Mouse (Mus musculus) heart, adult 2 months (tissue): ENCODE data around the gene Nrxn2. TPM values are rescaled to one million over a fixed set of nuclear protein-coding genes. Genes with fewer than 3 reads are reported as not detected.

Experiments used
- DNase-seq, 2 experiments: peaks; one replicate each; pipeline ENCODE4 v3.0.0; 2021
- H3K27ac ChIP-seq: fragments of 200-600 bp; 2 replicates; pipeline ENCODE4 v1.8.1; 2022
- H3K27me3 ChIP-seq: fragments of 200-500 bp; 2 replicates; pipeline ENCODE4 v1.6.1; 2012; ENCODE audit warnings: mild to moderate bottlenecking, low read length, inconsistent platforms, mixed read lengths; ENCODE audit not compliant: control insufficient read depth, insufficient read depth
- H3K36me3 ChIP-seq: fragments of 200-500 bp; 2 replicates; pipeline ENCODE4 v1.6.1; 2012; ENCODE audit warnings: low read length, inconsistent platforms; ENCODE audit not compliant: control insufficient read depth, insufficient read depth
- H3K4me1 ChIP-seq: fragments of 200-500 bp; 2 replicates; pipeline ENCODE4 v1.6.1; 2011; ENCODE audit warnings: low read length; ENCODE audit not compliant: control insufficient read depth, insufficient read depth
- H3K4me3 ChIP-seq: fragments of 200-600 bp; 2 replicates; pipeline ENCODE4 v1.8.1; 2022
- H3K79me2 ChIP-seq: fragments of 200-500 bp; replicated peaks from 2 replicates; pipeline ENCODE4 v1.6.1; 2012; ENCODE audit warnings: mild to moderate bottlenecking, inconsistent platforms, low read length, moderate library complexity, mixed read lengths; ENCODE audit not compliant: control insufficient read depth, insufficient read depth
- H3K9ac ChIP-seq: fragments of 200-500 bp; 2 replicates; pipeline ENCODE4 v1.6.1; 2012; ENCODE audit warnings: low read depth, mild to moderate bottlenecking, control low read depth, inconsistent platforms, low read length, mixed read lengths
- CTCF ChIP-seq: fragments of 200-600 bp; IDR thresholded peaks from 2 replicates; pipeline ENCODE4 v1.8.1; 2022; ENCODE audit warnings: antibody characterized with exemption, mild to moderate bottlenecking, moderate library complexity
- EP300 ChIP-seq: fragments of 200-500 bp; IDR thresholded peaks from 2 replicates; pipeline ENCODE4 v1.6.1; 2011; ENCODE audit warnings: low read depth, low read length, control low read depth; ENCODE audit not compliant: insufficient read depth
- POLR2A ChIP-seq: fragments of 200-500 bp; IDR thresholded peaks from 2 replicates; pipeline ENCODE4 v1.6.1; 2011; ENCODE audit warnings: mild to moderate bottlenecking, low read depth, low read length, control low read depth; ENCODE audit not compliant: insufficient read depth
- WGBS: fragments of 180-500 bp; shearing (Covaris S2); methylation state at CpG from one replicate; pipeline ENCODE4 v1.1.7; 2018; 5-methylcytosine and 5-hydroxymethylcytosine counted together
- intact Hi-C: fragments of 180-260 bp; cut with DNase I; formaldehyde crosslinking; loops from one replicate; pipeline ENCODE4 v1.15.1; 2025
- polyA plus RNA-seq: library from polyadenylated mRNA; depleted of rRNA; stranded (reverse); fragments of >200 nt; gene quantifications from 2 replicates; pipeline ENCODE4 v1.2.3, GENCODE M21; 2012
- total RNA-seq, 2 experiments: library from RNA; stranded (reverse); gene quantifications; 2 replicates each; pipeline ENCODE4 v1.2.3; 2021

Gene Nrxn2
- total and polyA plus RNA-seq, 3 experiments = 3.4 to 5.2 (median 4.5) TPM

DNA sequence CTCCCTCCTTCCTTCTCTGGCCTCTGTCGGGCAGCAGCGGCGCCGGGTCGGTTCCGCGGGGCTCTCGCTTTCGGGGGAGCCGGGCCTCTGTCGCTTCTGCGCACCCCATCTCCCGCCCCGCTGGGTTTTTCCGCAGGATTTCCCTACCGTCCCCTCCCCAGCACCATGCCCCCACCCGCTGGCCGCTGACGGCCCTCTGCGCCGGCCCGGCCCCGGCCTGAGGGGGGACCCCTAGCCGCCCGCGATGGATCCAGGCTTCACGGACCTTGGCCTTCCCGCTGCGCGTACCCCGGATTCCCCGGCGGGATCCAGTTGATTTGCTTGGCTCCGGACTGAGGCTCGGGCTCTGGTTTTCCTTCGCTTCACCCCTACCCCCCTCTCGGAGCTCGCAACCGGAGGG is 79.3 kb downstream of the Nrxn2 start:
- intact Hi-C loops = loop anchor here (2.0 kb wide), 1 partner anchor 55 kb away; no protein-coding TSS in a partner anchor
- no peaks in the 10 kb centered on the region for H3K36me3 ChIP-seq
- WGBS = under 1% methylated on average over 39 of the region's 39 CpGs

DNA sequence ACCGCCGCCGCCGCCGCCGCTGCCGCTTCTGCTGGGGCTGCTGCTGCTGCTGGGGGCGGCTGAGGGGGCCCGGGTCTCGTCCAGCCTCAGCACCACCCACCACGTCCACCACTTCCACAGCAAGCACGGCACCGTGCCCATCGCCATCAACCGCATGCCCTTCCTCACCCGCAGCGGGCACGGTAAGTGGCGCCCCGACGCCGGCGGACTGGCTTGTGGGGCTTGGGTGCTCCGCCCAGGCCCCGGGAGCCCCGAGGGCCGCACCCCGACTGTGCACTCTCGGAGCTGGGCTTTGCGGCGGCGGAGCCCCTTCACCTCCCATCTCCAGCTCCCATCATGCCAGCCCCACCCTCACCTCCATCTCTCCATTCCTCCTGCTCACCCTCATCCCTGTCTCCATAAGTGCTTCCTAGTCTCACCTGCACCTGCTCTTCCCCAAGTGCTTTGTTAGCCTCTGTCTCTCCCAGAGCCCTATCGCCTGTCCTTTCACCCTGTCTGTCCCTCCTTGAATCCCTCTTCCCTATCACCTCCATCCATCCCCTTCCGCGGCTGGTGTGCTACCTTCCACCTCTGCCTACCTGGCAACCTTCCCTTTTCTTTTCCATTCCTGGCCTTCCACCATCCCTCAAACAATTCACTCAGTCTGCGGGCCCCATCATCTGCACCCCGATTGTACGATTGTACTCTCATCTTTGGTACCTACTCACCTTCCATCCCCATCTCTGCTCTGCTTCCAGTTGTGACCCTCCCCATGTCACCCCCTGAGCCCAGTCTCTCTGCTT is 80.0 kb downstream of the Nrxn2 start:
- intact Hi-C loops = no loop called here
- 6% methylated on average over 30 of the region's 38 CpGs for WGBS
- DNase-seq = no peak
- H3K4me1 ChIP-seq = no peaks in the 10 kb centered on the region
- peak overlapping the region; percentile 39 for H3K9ac ChIP-seq
- H3K4me3 ChIP-seq = no peak overlapping the region
- H3K27me3 ChIP-seq = peaks cover 19% of the 10 kb centered on the region
- H3K27ac ChIP-seq = no peak overlapping the region
- no peaks in the 10 kb centered on the region for H3K79me2 ChIP-seq
- TF ChIP-seq CTCF (no peak), POLR2A (no peak), EP300 (no peak)
- H3K36me3 ChIP-seq = no peaks in the 10 kb centered on the region

More for the DNA sequence above, 79.3 kb downstream of the Nrxn2 start:
- Histone ChIP-seq H3K4me1 (no peaks in the 10 kb centered on the region), H3K4me3 (peak overlapping the region; percentile 41), H3K79me2 (no peaks in the 10 kb centered on the region), H3K27ac (no peak overlapping the region), H3K27me3 (peaks cover 19% of the 10 kb centered on the region), H3K9ac (peak overlapping the region; percentile 46)
- peak in 1 of 2 experiments; percentile 23 for DNase-seq
- TF ChIP-seq POLR2A (no peak), EP300 (no peak), CTCF (no peak)

- intact Hi-C loops = no loop called here
- Histone ChIP-seq H3K36me3 (no peaks in the 10 kb centered on the region), H3K4me3 (no peak overlapping the region), H3K79me2 (no peaks in the 10 kb centered on the region), H3K4me1 (no peaks in the 10 kb centered on the region), H3K9ac (no peak overlapping the region), H3K27ac (no peak overlapping the region), H3K27me3 (peaks cover 19% of the 10 kb centered on the region)
- TF ChIP-seq CTCF (no peak), EP300 (no peak), POLR2A (no peak)
- 49% methylated on average over 6 of the region's 6 CpGs for WGBS
- DNase-seq = no peak
Measured at GRCm38 (mm10) chr19:6499860-6500635, 81.5 kb downstream of the Nrxn2 start.

GRCm38 (mm10) chr19:6500636-6501025 is 82.1 kb downstream of the Nrxn2 start:
- Histone ChIP-seq H3K4me3 (no peak overlapping the region), H3K4me1 (no peaks in the 10 kb centered on the region), H3K9ac (no peak overlapping the region), H3K27ac (no peak overlapping the region), H3K79me2 (no peaks in the 10 kb centered on the region), H3K27me3 (peaks cover 16% of the 10 kb centered on the region), H3K36me3 (no peaks in the 10 kb centered on the region)
- intact Hi-C loops = no loop called here
- DNase-seq = no peak
- TF ChIP-seq CTCF (no peak), EP300 (no peak), POLR2A (no peak)
- WGBS = 24% methylated on average over 2 of the region's 2 CpGs

GRCm38 (mm10) chr19:6502035-6502541 is 83.6 kb downstream of the Nrxn2 start:
- Histone ChIP-seq H3K79me2 (no peaks in the 10 kb centered on the region), H3K9ac (no peak overlapping the region), H3K36me3 (no peaks in the 10 kb centered on the region), H3K4me1 (no peaks in the 10 kb centered on the region), H3K27ac (no peak overlapping the region), H3K27me3 (peaks cover 14% of the 10 kb centered on the region), H3K4me3 (no peak overlapping the region)
- peak; percentile 56 to 65 for DNase-seq
- intact Hi-C loops = no loop called here
- TF ChIP-seq EP300 (no peak), CTCF (no peak), POLR2A (no peak)
- WGBS = 2% methylated on average over 25 of the region's 25 CpGs
